Mouse (Mus musculus): ENCODE results near the gene Pmf1.

DNA sequence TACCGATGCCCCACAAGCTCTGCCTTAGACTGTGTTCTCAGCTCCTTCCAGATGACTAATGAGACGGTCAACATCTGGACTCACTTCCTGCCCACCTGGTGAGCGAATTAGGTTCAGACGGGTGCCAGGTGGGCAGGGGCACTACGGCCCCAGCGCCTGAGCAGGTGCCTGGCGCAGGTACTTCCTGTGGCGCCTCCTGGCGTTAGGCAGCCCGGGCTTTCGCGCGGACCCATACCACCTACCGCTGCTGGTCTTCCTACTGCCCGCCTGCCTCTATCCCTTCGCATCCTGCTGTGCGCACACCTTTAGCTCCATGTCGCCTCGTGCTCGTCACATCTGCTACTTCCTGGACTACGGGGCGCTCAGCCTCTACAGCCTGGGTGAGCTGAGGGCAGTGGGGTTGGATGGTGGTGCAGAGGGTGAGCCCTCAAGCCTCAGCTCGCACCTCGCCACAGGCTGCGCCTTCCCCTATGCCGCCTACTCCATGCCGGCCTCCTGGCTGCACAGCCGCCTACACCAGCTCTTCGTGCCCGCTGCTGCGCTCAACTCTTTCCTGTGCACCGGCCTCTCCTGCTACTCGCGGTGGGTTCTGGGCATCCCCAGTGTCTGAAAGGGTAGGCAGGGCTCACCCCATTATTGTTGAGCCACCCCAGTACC is 44.3 kb downstream of the Pmf1 start:
- TF ChIP-seq FLI1 (IDR thresholded peaks at IDR 0.05; ENCODE audit: low read length) (no peak), GATA1 (IDR thresholded peaks at IDR 0.05; ENCODE audit: borderline replicate concordance, low read length) (no peak)

All from megakaryocyte, embryonic 14.5 days (primary cell).